Mouse (Mus musculus) ES-E14 (cell line): ENCODE results near the gene Cutal. TPM values are rescaled to one million over a fixed set of nuclear protein-coding genes. Genes with fewer than 3 reads are reported as not detected.

Experiments used
- DNase-seq: peaks from one replicate; pipeline ENCODE4 v3.0.0-alpha.2; 2013; ENCODE audit warnings: low read depth, low spot score
- H3K27ac ChIP-seq: 2 replicates; pipeline ENCODE4 v1.5.1; 2012; ENCODE audit warnings: low read depth, mild to moderate bottlenecking, low read length, moderate library complexity, mixed read lengths; ENCODE audit not compliant: poor library complexity, insufficient read depth, severe bottlenecking
- H3K36me3 ChIP-seq: 2 replicates; pipeline ENCODE4 v1.6.1; 2012; ENCODE audit warnings: mild to moderate bottlenecking, low read length, moderate library complexity, mixed read lengths; ENCODE audit not compliant: control insufficient read depth, poor library complexity, insufficient read depth, severe bottlenecking
- H3K4me1 ChIP-seq, 2 experiments: fragments of 150-350 bp in 1 of 2; sonication (generic) in 1 of 2; 2 replicates each; pipeline ENCODE4 v1.6.1; 2012; ENCODE audit warnings: low read length in 2 of 2, mild to moderate bottlenecking in 1 of 2, mixed read lengths in 1 of 2; ENCODE audit not compliant: control insufficient read depth in 2 of 2, insufficient read depth in 2 of 2, poor library complexity in 1 of 2
- H3K4me3 ChIP-seq, 2 experiments: fragments of 150-350 bp in 1 of 2; sonication (generic) in 1 of 2; 2 replicates each; pipeline ENCODE4 v1.5.1; 2012; ENCODE audit warnings: low read length in 2 of 2, low read depth in 1 of 2, mild to moderate bottlenecking in 1 of 2, mixed read lengths in 1 of 2; ENCODE audit not compliant: insufficient read depth in 1 of 2, poor library complexity in 1 of 2, severe bottlenecking in 1 of 2
- H3K9ac ChIP-seq: 2 replicates; pipeline ENCODE4 v1.6.1; 2012; ENCODE audit warnings: low read depth, mild to moderate bottlenecking, low read length, mixed read lengths; ENCODE audit not compliant: poor library complexity, insufficient read depth, severe bottlenecking
- H3K9me3 ChIP-seq: fragments of 150-350 bp; sonication (generic); 2 replicates; pipeline ENCODE4 v1.6.1; 2012; ENCODE audit warnings: low read depth, mild to moderate bottlenecking, low read length; ENCODE audit not compliant: control insufficient read depth, insufficient read depth
- CHD2 ChIP-seq: IDR thresholded peaks from 2 replicates; pipeline ENCODE4 v1.6.1; 2014; ENCODE audit warnings: mild to moderate bottlenecking, low read depth, low read length, inconsistent platforms
- HCFC1 ChIP-seq: IDR thresholded peaks from 2 replicates; pipeline ENCODE4 v1.6.1; 2012; ENCODE audit warnings: low read length, inconsistent platforms, borderline replicate concordance; ENCODE audit not compliant: insufficient read depth
- MAFK ChIP-seq: IDR thresholded peaks from 2 replicates; pipeline ENCODE4 v1.6.1; 2014; ENCODE audit warnings: mild to moderate bottlenecking, low read depth, low read length, inconsistent platforms; ENCODE audit not compliant: insufficient read depth
- ZC3H11A ChIP-seq: IDR thresholded peaks from 2 replicates; pipeline ENCODE4 v1.6.1; 2012; ENCODE audit warnings: low read depth, mild to moderate bottlenecking, inconsistent platforms, low read length, borderline replicate concordance
- ZNF384 ChIP-seq: IDR thresholded peaks from 2 replicates; pipeline ENCODE4 v1.6.1; 2012; ENCODE audit warnings: low read depth, low read length, inconsistent platforms
- in situ Hi-C, 2 experiments: fragments of 600-800 bp; cut with MboI; formaldehyde crosslinking; loops; one replicate each; pipeline ENCODE4 v1.15.1; 2025; ENCODE audit warnings: low sequenced_read_pairs in 2 of 2, inconsistent platforms in 1 of 2; ENCODE audit not compliant: unreplicated experiment in 2 of 2
- total RNA-seq: library from RNA; depleted of rRNA; stranded (reverse); fragments of 300-350 nt; gene quantifications from 2 replicates; pipeline ENCODE4 v1.2.3, GENCODE M21; 2012

The Cutal gene
- total RNA-seq, 1 experiment = 0.22 TPM

DNA sequence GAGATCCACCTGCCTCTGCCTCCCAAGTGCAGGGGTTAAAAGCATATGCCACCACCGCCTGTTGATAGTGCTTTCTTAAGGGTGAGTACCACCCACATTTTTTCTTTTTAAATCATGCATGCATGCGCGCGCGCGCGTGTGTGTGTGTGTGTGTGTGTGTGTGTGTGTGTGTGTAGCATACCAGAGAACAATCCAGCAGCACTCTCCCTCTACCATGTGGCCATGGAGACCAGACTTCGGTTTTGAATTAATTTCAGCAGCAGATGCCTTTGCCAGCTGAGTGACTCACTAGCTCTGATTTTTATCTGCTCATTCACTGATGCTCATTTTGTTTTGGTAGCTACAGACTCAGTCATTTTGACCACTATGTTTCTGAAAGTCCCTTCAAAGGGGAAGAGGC lies 32.5 kb upstream of the Cutal start:
- Histone ChIP-seq H3K36me3 (no peaks in the 10 kb centered on the region), H3K27ac (no peak overlapping the region), H3K9me3 (no peaks in the 10 kb centered on the region), H3K4me3 (no peak overlapping the region), H3K4me1 (peaks cover under 1 to 5% of the 10 kb centered on the region in 2 experiments; a peak in 3 of 4 replicates), H3K9ac (no peak overlapping the region)
- no peak for DNase-seq
- in situ Hi-C loops = loop anchor here in 1 of 2 experiments (25.0 kb wide), 1 partner anchor 271 kb away; the partner anchor contains the start of genes AI182371 and Cntrl
- TF ChIP-seq ZNF384 (no peak), HCFC1 (no peak), CHD2 (no peak), MAFK (no peak), ZC3H11A (no peak)

DNA sequence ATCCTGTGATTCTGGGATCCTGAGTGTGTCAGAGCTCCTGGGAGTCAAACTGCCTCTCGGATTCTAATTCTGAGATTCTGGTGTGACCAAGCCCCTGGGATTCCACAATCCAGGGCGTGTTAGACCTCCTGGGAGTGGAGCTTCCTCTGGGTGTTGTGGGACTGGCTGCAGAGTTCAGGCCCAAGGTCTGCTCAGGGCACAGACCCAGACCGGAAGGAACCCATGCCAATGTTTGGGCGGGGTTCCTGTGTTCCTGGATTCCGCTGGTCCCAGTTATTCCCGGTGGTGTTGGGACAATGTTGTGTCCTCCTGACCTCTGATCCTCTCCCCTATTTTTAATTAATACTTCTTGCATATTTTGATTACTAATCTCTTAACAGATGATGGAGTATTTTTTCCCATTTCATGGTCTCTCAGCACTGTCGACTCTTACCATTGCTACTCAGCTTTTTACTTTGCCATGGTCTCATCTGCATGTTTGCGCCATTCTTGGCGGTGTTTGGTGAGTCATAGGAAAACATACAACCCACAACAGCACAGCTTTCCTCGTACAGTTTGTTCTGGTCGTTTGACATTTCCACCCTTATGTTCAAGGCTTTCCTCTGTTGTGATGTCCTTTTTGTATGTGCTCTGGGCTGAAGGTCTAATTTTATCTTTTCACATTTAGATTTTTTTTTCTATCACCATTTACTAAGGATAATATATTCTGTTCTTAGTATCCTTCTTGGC lies 30.8 kb upstream of the Cutal start:
- no peak overlapping the region for H3K9ac ChIP-seq
- peaks cover 0 to 5% of the 10 kb centered on the region in 2 experiments; a peak in 2 of 4 replicates for H3K4me1 ChIP-seq
- TF ChIP-seq ZNF384 (no peak), CHD2 (no peak), ZC3H11A (no peak), MAFK (no peak), HCFC1 (no peak)
- in situ Hi-C loops = loop anchor here in 1 of 2 experiments (25.0 kb wide), 1 partner anchor 269 kb away; the partner anchor contains the start of genes AI182371 and Cntrl
- no peak overlapping the region for H3K27ac ChIP-seq
- no peak overlapping the region for H3K4me3 ChIP-seq
- no peaks in the 10 kb centered on the region for H3K36me3 ChIP-seq
- no peaks in the 10 kb centered on the region for H3K9me3 ChIP-seq
- no peak for DNase-seq

GRCm38 (mm10) chr2:34847702-34848101 lies 26.5 kb upstream of the Cutal start:
- Histone ChIP-seq H3K9ac (no peak overlapping the region), H3K4me1 (peaks cover 0 to 5% of the 10 kb centered on the region in 2 experiments; a peak in 2 of 4 replicates), H3K9me3 (no peaks in the 10 kb centered on the region), H3K36me3 (peaks cover 12% of the 10 kb centered on the region), H3K27ac (no peak overlapping the region), H3K4me3 (no peak overlapping the region)
- DNase-seq = no peak
- TF ChIP-seq CHD2 = no peak
- no peak for TF ChIP-seq ZC3H11A
- no peak for TF ChIP-seq ZNF384
- in situ Hi-C loops = loop anchor here in 1 of 2 experiments (25.0 kb wide), 1 partner anchor 265 kb away; the partner anchor contains the start of genes AI182371 and Cntrl

DNA sequence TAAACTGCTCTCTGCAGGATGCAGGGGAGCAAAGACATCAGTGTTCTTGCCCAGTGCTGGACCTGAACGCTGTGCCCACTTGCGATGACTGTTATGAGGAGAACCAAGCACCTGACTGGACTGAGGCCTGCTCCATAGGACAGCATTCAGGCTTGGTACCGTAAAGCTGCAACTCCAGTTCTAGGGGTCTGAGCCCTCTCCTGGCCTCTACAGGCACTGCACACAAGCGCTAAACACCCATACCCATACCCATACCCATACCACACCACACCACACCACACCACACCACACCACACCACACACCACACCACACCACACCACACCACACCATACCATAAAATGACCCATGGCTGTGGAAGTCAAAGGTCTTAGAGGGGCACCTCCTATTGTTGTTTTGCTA lies 18.9 kb upstream of the Cutal start:
- H3K4me1 ChIP-seq = no peaks in the 10 kb centered on the region
- in situ Hi-C loops = no loop called here
- peaks cover 57% of the 10 kb centered on the region for H3K36me3 ChIP-seq
- TF ChIP-seq HCFC1 = no peak
- H3K4me3 ChIP-seq = no peak overlapping the region
- H3K9ac ChIP-seq = no peak overlapping the region
- no peaks in the 10 kb centered on the region for H3K9me3 ChIP-seq
- H3K27ac ChIP-seq = no peak overlapping the region
- DNase-seq = no peak

GRCm38 (mm10) chr2:34857728-34858127 lies 16.5 kb upstream of the Cutal start:
- Histone ChIP-seq H3K27ac (no peak overlapping the region), H3K36me3 (peaks cover 55% of the 10 kb centered on the region), H3K4me1 (no peaks in the 10 kb centered on the region), H3K4me3 (no peak overlapping the region), H3K9me3 (no peaks in the 10 kb centered on the region), H3K9ac (no peak overlapping the region)
- no peak for DNase-seq
- in situ Hi-C loops = no loop called here
- TF ChIP-seq ZC3H11A = no peak
- no peak for TF ChIP-seq MAFK
- no peak for TF ChIP-seq ZNF384
- TF ChIP-seq CHD2 = no peak
- no peak for TF ChIP-seq HCFC1
